Mouse (Mus musculus) embryonic facial prominence, embryonic 10.5 days (tissue): ENCODE results near the gene 4930447C04Rik. TPM values are rescaled to one million over a fixed set of nuclear protein-coding genes. Genes with fewer than 3 reads are reported as not detected.
A peak's percentile ranks its signal among the peaks of the same experiment; 100 is the strongest.

ENCODE experiments used
- DNase-seq: peaks from one replicate; pipeline ENCODE4 v3.0.0-alpha.2; 2017; ENCODE audit warnings: low spot score
- H3K27ac ChIP-seq: fragments of 300-500 bp; sonication (generic); replicated peaks from 2 replicates; pipeline ENCODE4 v1.5.1; 2016; ENCODE audit warnings: mild to moderate bottlenecking
- H3K27me3 ChIP-seq: fragments of 300-500 bp; sonication (generic); replicated peaks from 2 replicates; pipeline ENCODE4 v1.6.1; 2016; ENCODE audit warnings: low read depth, mild to moderate bottlenecking; ENCODE audit not compliant: poor library complexity, severe bottlenecking
- H3K36me3 ChIP-seq: fragments of 300-500 bp; sonication (generic); replicated peaks from 2 replicates; pipeline ENCODE4 v1.6.1; 2016; ENCODE audit warnings: mild to moderate bottlenecking, moderate library complexity
- H3K4me1 ChIP-seq: fragments of 300-500 bp; sonication (generic); 2 replicates; pipeline ENCODE4 v1.6.1; 2016
- H3K4me3 ChIP-seq: fragments of 300-500 bp; sonication (generic); 2 replicates; pipeline ENCODE4 v1.5.1; 2016; ENCODE audit warnings: mild to moderate bottlenecking, moderate library complexity
- H3K9me3 ChIP-seq: fragments of 300-500 bp; sonication (generic); 2 replicates; pipeline ENCODE4 v1.6.1; 2016; ENCODE audit warnings: mild to moderate bottlenecking
- WGBS: fragments of 180-500 bp; shearing (Covaris S2); methylation state at CpG from one replicate; pipeline ENCODE4 v1.1.7; 2016; 5-methylcytosine and 5-hydroxymethylcytosine counted together
- polyA plus RNA-seq: library from polyadenylated mRNA; unstranded; fragments of >200 nt; fragmentation: Nextera tagmentation; extraction: Ambion mirVana; gene quantifications from 2 replicates; pipeline ENCODE4 v1.2.1, GENCODE M21; 2016

4930447C04Rik gene
- polyA plus RNA-seq, 1 experiment from 2014 or later, result 6.4 TPM

- H3K27ac ChIP-seq, result no peak overlapping the region
- H3K27me3 ChIP-seq, result peaks cover 46% of the 10 kb centered on the region
- WGBS, result 71% methylated on average over 6 of the region's 6 CpGs
- H3K36me3 ChIP-seq, result no peaks in the 10 kb centered on the region
- H3K4me1 ChIP-seq, result no peaks in the 10 kb centered on the region
- peaks cover 4% of the 10 kb centered on the region; the same call in 1 of the 2 replicates for H3K9me3 ChIP-seq
- H3K4me3 ChIP-seq, result no peak overlapping the region
- no peak for DNase-seq
These were observed 17.4 kb upstream of the 4930447C04Rik start for GRCm38 (mm10) chr12:72957829-72958424.

- no peak for DNase-seq
- Histone ChIP-seq H3K27ac (no peak overlapping the region), H3K4me3 (no peak overlapping the region), H3K27me3 (peaks cover 69% of the 10 kb centered on the region), H3K9me3 (no peaks in the 10 kb centered on the region), H3K4me1 (no peaks in the 10 kb centered on the region), H3K36me3 (no peaks in the 10 kb centered on the region)
- WGBS, result 74% methylated on average over 4 of the region's 4 CpGs
These were observed 14.3 kb upstream of the 4930447C04Rik start for GRCm38 (mm10) chr12:72954906-72955305.

DNA sequence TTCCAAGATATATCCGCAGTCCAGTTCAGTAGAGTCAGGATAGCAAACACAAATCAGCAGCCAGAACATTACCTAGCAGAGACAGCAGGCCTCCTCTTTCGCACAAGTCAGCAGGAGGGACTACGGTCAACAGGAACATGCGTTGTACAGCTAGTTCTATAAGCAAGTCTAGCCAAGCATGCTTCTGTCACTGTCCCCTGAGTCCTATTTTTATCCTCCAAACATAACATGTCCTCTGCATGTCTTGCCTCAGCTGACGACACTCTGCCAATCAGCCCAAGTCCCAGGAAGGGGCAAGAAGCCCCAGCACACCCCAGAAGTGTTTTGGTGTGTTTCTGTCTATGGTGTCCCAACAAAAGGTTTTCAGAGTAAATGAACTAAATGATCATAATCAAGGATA, 13.3 kb upstream of the 4930447C04Rik start:
- H3K27ac ChIP-seq, result no peak overlapping the region
- no peaks in the 10 kb centered on the region for H3K9me3 ChIP-seq
- H3K4me1 ChIP-seq, result no peaks in the 10 kb centered on the region
- no peaks in the 10 kb centered on the region for H3K36me3 ChIP-seq
- peaks cover 80% of the 10 kb centered on the region for H3K27me3 ChIP-seq
- WGBS, result 84% methylated on average over 5 of the region's 5 CpGs
- no peak overlapping the region for H3K4me3 ChIP-seq
- DNase-seq, result no peak

GRCm38 (mm10) chr12:72953089-72953488, 12.5 kb upstream of the 4930447C04Rik start:
- Histone ChIP-seq H3K4me3 (no peak overlapping the region), H3K36me3 (no peaks in the 10 kb centered on the region), H3K27ac (no peak overlapping the region), H3K9me3 (no peaks in the 10 kb centered on the region), H3K4me1 (no peaks in the 10 kb centered on the region), H3K27me3 (peaks cover 87% of the 10 kb centered on the region)
- no peak for DNase-seq
- 85% methylated on average over 5 of the region's 5 CpGs for WGBS

DNA sequence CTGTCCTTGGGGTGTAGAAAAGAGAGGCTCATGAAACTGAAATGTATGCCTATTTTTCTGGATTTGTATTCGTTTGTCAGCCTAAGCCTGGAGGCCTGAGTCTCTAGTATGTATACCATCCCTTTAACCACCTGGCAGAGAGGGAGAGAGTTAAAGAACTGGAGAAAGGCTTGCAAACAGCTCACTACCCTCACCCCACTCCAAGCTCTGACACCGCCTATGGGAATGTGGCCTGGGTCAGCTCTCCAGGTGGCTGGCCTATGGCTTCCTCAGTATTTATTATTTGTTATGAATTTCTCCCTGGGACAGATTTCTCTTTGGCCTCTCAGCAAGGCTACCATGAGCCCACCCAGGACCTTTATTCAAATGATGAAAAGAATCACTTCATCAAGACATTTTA, 6.8 kb upstream of the 4930447C04Rik start:
- DNase-seq, result no peak
- H3K27ac ChIP-seq, result no peak overlapping the region
- 9% methylated on average over 2 of the region's 2 CpGs for WGBS
- H3K36me3 ChIP-seq, result no peaks in the 10 kb centered on the region
- peaks cover 96% of the 10 kb centered on the region for H3K27me3 ChIP-seq
- H3K4me3 ChIP-seq, result peak overlapping the region; percentile 21; the same call in 1 of the 2 replicates
- H3K9me3 ChIP-seq, result no peaks in the 10 kb centered on the region
- peaks cover 19% of the 10 kb centered on the region for H3K4me1 ChIP-seq

- Histone ChIP-seq H3K4me1 (peaks cover 19% of the 10 kb centered on the region), H3K27ac (no peak overlapping the region; the same call in 1 of the 2 replicates), H3K4me3 (peak overlapping the region; percentile 64), H3K36me3 (no peaks in the 10 kb centered on the region), H3K27me3 (peaks cover 98% of the 10 kb centered on the region), H3K9me3 (no peaks in the 10 kb centered on the region)
- no peak for DNase-seq
These were observed 6.2 kb upstream of the 4930447C04Rik start for GRCm38 (mm10) chr12:72946805-72947204.

DNA sequence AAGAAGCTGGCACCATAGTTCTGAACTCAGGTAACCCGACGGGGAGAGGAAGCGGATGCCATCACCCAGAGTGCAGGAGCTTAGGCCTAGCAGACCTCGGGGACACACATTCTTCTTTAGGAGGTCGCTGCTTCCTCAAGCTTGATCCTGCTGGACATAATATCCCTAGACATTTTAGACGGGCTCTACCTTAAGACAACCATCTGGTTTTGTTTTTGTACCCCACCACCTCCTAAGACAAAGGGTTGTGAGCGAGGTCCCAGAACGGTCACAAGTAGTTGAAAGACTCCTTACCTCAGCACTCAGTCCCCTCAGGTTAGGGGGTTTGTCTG, 5.5 kb upstream of the 4930447C04Rik start:
- no peak for DNase-seq

DNA sequence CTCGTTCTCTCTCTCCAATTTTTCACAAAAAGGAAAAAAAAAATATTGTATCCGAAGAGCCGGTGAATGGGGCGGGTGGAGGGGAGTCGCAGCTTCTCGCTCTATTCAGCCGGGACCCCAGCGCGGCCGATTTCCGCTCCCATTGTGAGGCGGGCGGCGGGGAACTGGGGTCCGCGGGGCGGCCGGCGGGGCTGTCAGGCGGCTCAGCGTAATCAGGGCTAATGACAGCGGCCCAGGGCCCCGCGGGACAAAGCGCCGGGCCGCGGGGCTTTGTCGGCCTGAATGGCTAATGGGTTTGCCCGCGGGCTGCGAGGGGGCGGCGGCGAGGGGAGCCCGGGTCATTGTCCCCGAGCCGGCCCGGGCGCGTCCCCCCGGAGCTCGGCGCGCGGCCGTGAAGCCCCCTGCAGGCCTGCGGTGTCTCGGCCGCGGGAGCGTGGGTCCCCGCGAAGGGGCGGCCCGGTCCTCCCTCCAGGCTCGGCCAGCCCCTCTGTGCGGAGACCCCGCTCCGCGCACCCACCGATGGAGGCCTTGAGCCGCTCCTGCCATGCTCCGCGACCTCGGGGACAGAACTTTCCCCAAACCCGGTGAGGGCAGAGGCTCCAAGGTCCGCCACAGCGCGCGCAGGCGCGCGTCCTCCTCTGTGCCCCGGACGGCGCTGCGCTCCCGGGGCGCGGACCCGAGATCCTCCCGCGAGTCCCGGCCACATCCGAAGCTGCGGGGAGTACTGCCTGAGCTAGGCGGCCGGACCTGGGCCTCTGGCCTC, 4.9 kb upstream of the 4930447C04Rik start:
- Histone ChIP-seq H3K36me3 (no peaks in the 10 kb centered on the region), H3K4me1 (peaks cover 29% of the 10 kb centered on the region), H3K9me3 (no peaks in the 10 kb centered on the region), H3K27me3 (peaks cover 100% of the 10 kb centered on the region), H3K27ac (peak overlapping the region; percentile 81), H3K4me3 (peak overlapping the region; percentile 64)
- WGBS, result under 1% methylated on average over 89 of the region's 89 CpGs
- DNase-seq, result peak; percentile 80

More for the DNA sequence above, 5.5 kb upstream of the 4930447C04Rik start:
- Histone ChIP-seq H3K9me3 (no peaks in the 10 kb centered on the region), H3K27me3 (peaks cover 99% of the 10 kb centered on the region), H3K4me3 (peak overlapping the region; percentile 64), H3K27ac (peak overlapping the region; percentile 81), H3K4me1 (peaks cover 27% of the 10 kb centered on the region), H3K36me3 (no peaks in the 10 kb centered on the region)
- 3% methylated on average over 8 of the region's 8 CpGs for WGBS

GRCm38 (mm10) chr12:72944411-72945225, 4.0 kb upstream of the 4930447C04Rik start:
- WGBS, result 1% methylated on average over 24 of the region's 24 CpGs
- Histone ChIP-seq H3K4me3 (peak overlapping the region; percentile 64), H3K27me3 (peaks cover 100% of the 10 kb centered on the region), H3K4me1 (peaks cover 38% of the 10 kb centered on the region), H3K9me3 (no peaks in the 10 kb centered on the region), H3K27ac (peak overlapping the region; percentile 81), H3K36me3 (no peaks in the 10 kb centered on the region)
- no peak for DNase-seq

GRCm38 (mm10) chr12:72943574-72944110, 3.1 kb upstream of the 4930447C04Rik start:
- H3K27ac ChIP-seq, result no peak overlapping the region
- no peaks in the 10 kb centered on the region for H3K9me3 ChIP-seq
- whole genome bisulfite sequencing, result 5% methylated on average over 2 of the region's 2 CpGs
- H3K36me3 ChIP-seq, result no peaks in the 10 kb centered on the region
- DNase-seq, result peak; percentile 19
- peaks cover 44% of the 10 kb centered on the region for H3K4me1 ChIP-seq
- H3K27me3 ChIP-seq, result peaks cover 100% of the 10 kb centered on the region
- peak overlapping the region; percentile 19; the same call in 1 of the 2 replicates for H3K4me3 ChIP-seq

DNA sequence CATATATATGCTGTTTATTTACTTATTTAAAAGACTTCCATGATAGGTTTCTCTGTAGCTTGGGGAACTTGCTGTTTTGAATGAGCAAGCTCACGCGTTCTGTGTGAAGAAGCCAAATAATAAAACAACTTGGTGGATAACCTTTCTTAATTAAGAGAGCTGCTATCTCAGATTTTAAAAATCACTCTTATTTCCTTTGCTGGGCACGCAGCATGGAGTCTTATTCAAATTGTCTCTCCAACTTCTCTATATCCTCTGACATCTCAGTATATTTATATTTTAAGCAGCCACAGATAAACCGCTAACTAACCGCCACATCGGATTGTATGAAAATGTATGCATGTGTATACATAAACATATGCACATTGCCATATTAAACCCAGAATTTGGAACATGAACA, 1.6 kb upstream of the 4930447C04Rik start:
- Histone ChIP-seq H3K4me1 (peaks cover 44% of the 10 kb centered on the region), H3K4me3 (peak overlapping the region; percentile 52; the same call in 1 of the 2 replicates), H3K27me3 (peaks cover 100% of the 10 kb centered on the region), H3K36me3 (no peaks in the 10 kb centered on the region), H3K27ac (no peak overlapping the region), H3K9me3 (no peaks in the 10 kb centered on the region)
- 17% methylated on average over 6 of the region's 6 CpGs for WGBS
- DNase-seq, result no peak

GRCm38 (mm10) chr12:72941398-72942051, 951 bp upstream of the 4930447C04Rik start:
- Histone ChIP-seq H3K9me3 (no peaks in the 10 kb centered on the region), H3K36me3 (no peaks in the 10 kb centered on the region), H3K4me1 (peaks cover 41% of the 10 kb centered on the region), H3K27ac (peak overlapping the region; percentile 44), H3K27me3 (peaks cover 100% of the 10 kb centered on the region), H3K4me3 (peak overlapping the region; percentile 52)
- under 1% methylated on average over 32 of the region's 32 CpGs for WGBS
- DNase-seq, result peak; percentile 64
